Mouse (Mus musculus): ENCODE measurements around the gene Lrrc25. TPM values are rescaled to one million over a fixed set of nuclear protein-coding genes. Genes with fewer than 3 reads are reported as not detected.

Lrrc25 gene
- polyA plus RNA-seq, 1 experiment from 2014 or later, result 2.5 TPM

- Histone ChIP-seq H3K36me3 (no peaks in the 10 kb centered on the region), H3K4me3 (replicated peaks) (no peak overlapping the region), H3K4me1 (peaks cover 35% of the 10 kb centered on the region), H3K27ac (no peak overlapping the region), H3K9me3 (replicated peaks) (no peaks in the 10 kb centered on the region), H3K4me2 (no peak overlapping the region), H3K27me3 (peaks cover 7% of the 10 kb centered on the region), H3K9ac (no peak overlapping the region)
- 89% methylated on average over 5 of the region's 5 CpGs for WGBS
- ATAC-seq (replicated peaks; ENCODE audit: low FRiP score), result no peak
Observed at GRCm38 (mm10) chr8:70627041-70627440, 11.1 kb downstream of the Lrrc25 start.

GRCm38 (mm10) chr8:70628986-70629490 is 13.1 kb downstream of the Lrrc25 start:
- 61% methylated on average over 7 of the region's 7 CpGs for WGBS
- no peak for ATAC-seq (replicated peaks; ENCODE audit: low FRiP score)
- Histone ChIP-seq H3K9me3 (replicated peaks) (no peaks in the 10 kb centered on the region), H3K27ac (peak overlapping the region; percentile 77), H3K36me3 (no peaks in the 10 kb centered on the region), H3K27me3 (no peaks in the 10 kb centered on the region), H3K4me3 (replicated peaks) (peak overlapping the region; percentile 58), H3K9ac (peak overlapping the region; percentile 50), H3K4me1 (peaks cover 53% of the 10 kb centered on the region), H3K4me2 (peak overlapping the region; percentile 81)

- peak overlapping the region; percentile 50 for H3K9ac ChIP-seq
- 1% methylated on average over 60 of the region's 60 CpGs for WGBS
- no peaks in the 10 kb centered on the region for H3K27me3 ChIP-seq
- no peaks in the 10 kb centered on the region for H3K9me3 ChIP-seq (replicated peaks)
- H3K4me3 ChIP-seq (replicated peaks), result peak overlapping the region; percentile 58
- peak; percentile 88 for ATAC-seq (replicated peaks; ENCODE audit: low FRiP score)
- no peaks in the 10 kb centered on the region for H3K36me3 ChIP-seq
- peak overlapping the region; percentile 77 for H3K27ac ChIP-seq
- H3K4me1 ChIP-seq, result peaks cover 60% of the 10 kb centered on the region
- H3K4me2 ChIP-seq, result peak overlapping the region; percentile 81
Observed at GRCm38 (mm10) chr8:70629574-70630531, 13.9 kb downstream of the Lrrc25 start.

- WGBS, result 12% methylated on average over 22 of the region's 22 CpGs
- Histone ChIP-seq H3K9me3 (replicated peaks) (no peaks in the 10 kb centered on the region), H3K4me3 (replicated peaks) (peak overlapping the region; percentile 58; the same call in 1 of the 2 replicates), H3K27ac (peak overlapping the region; percentile 77), H3K36me3 (no peaks in the 10 kb centered on the region), H3K9ac (no peak overlapping the region), H3K27me3 (no peaks in the 10 kb centered on the region), H3K4me1 (peaks cover 64% of the 10 kb centered on the region), H3K4me2 (peak overlapping the region; percentile 81)
- ATAC-seq (replicated peaks; ENCODE audit: low FRiP score), result peak; percentile 59
Observed at GRCm38 (mm10) chr8:70630532-70631381, 14.8 kb downstream of the Lrrc25 start.

- peak overlapping the region; percentile 81 for H3K4me2 ChIP-seq
- no peaks in the 10 kb centered on the region for H3K36me3 ChIP-seq
- H3K4me3 ChIP-seq (replicated peaks), result peak overlapping the region; percentile 58; the same call in 1 of the 2 replicates
- H3K27ac ChIP-seq, result no peak overlapping the region; the same call in 1 of the 2 replicates
- 24% methylated on average over 24 of the region's 24 CpGs for WGBS
- H3K4me1 ChIP-seq, result peaks cover 69% of the 10 kb centered on the region
- no peaks in the 10 kb centered on the region for H3K27me3 ChIP-seq
- ATAC-seq (replicated peaks; ENCODE audit: low FRiP score), result no peak
- H3K9me3 ChIP-seq (replicated peaks), result no peaks in the 10 kb centered on the region
- no peak overlapping the region for H3K9ac ChIP-seq
Observed at GRCm38 (mm10) chr8:70631436-70631835, 15.5 kb downstream of the Lrrc25 start.

- Histone ChIP-seq H3K27me3 (no peaks in the 10 kb centered on the region), H3K4me2 (peak within 1 kb of the TSS; percentile 81), H3K36me3 (no peaks in the 10 kb centered on the region), H3K27ac (no peak within 1 kb of the TSS; the same call in 1 of the 2 replicates), H3K9me3 (replicated peaks) (no peaks in the 10 kb centered on the region), H3K4me1 (peaks cover 79% of the 10 kb centered on the region), H3K9ac (0 out of 2 replicates have a peak within 1 kb of the TSS, but pooled peaks have one; percentile 2), H3K4me3 (replicated peaks) (peak within 1 kb of the TSS; percentile 58; the same call in 1 of the 2 replicates)
- 82% methylated on average over 6 of the region's 6 CpGs for WGBS
- no peak for ATAC-seq (replicated peaks; ENCODE audit: low FRiP score)
Observed at GRCm38 (mm10) chr8:70632346-70632892, 16.5 kb downstream of the Lrrc25 start, which contains the start of gene Gdf15. Gdf15 (minus strand) TSS chr8:70632456.

GRCm38 (mm10) chr8:70634066-70634465 is 18.1 kb downstream of the Lrrc25 start:
- Histone ChIP-seq H3K4me3 (replicated peaks) (no peak overlapping the region), H3K9me3 (replicated peaks) (no peaks in the 10 kb centered on the region), H3K27ac (peak overlapping the region; percentile 82), H3K9ac (no peak overlapping the region), H3K36me3 (no peaks in the 10 kb centered on the region), H3K4me2 (no peak overlapping the region), H3K27me3 (no peaks in the 10 kb centered on the region), H3K4me1 (peaks cover 90% of the 10 kb centered on the region)
- 49% methylated on average over 6 of the region's 6 CpGs for WGBS
- ATAC-seq (replicated peaks; ENCODE audit: low FRiP score), result no peak

- H3K27me3 ChIP-seq, result no peaks in the 10 kb centered on the region
- H3K4me2 ChIP-seq, result no peak overlapping the region
- H3K27ac ChIP-seq, result peak overlapping the region; percentile 82
- H3K9ac ChIP-seq, result no peak overlapping the region
- no peak overlapping the region for H3K4me3 ChIP-seq (replicated peaks)
- H3K9me3 ChIP-seq (replicated peaks), result no peaks in the 10 kb centered on the region
- WGBS, result 61% methylated on average over 6 of the region's 6 CpGs
- no peak for ATAC-seq (replicated peaks; ENCODE audit: low FRiP score)
- H3K4me1 ChIP-seq, result peaks cover 77% of the 10 kb centered on the region
- no peaks in the 10 kb centered on the region for H3K36me3 ChIP-seq
Observed at GRCm38 (mm10) chr8:70635527-70635926, 19.6 kb downstream of the Lrrc25 start.

GRCm38 (mm10) chr8:70636838-70637237 is 20.9 kb downstream of the Lrrc25 start:
- ATAC-seq (replicated peaks; ENCODE audit: low FRiP score), result no peak
- 42% methylated on average over 8 of the region's 8 CpGs for WGBS

GRCm38 (mm10) chr8:70638752-70639151 is 22.8 kb downstream of the Lrrc25 start:
- H3K4me1 ChIP-seq, result peaks cover 47% of the 10 kb centered on the region
- no peak overlapping the region for H3K4me2 ChIP-seq
- no peak overlapping the region for H3K27ac ChIP-seq
- no peaks in the 10 kb centered on the region for H3K27me3 ChIP-seq
- WGBS, result 68% methylated on average over 9 of the region's 9 CpGs
- no peak for ATAC-seq (replicated peaks; ENCODE audit: low FRiP score)
- no peaks in the 10 kb centered on the region for H3K9me3 ChIP-seq (replicated peaks)
- no peaks in the 10 kb centered on the region for H3K36me3 ChIP-seq
- H3K9ac ChIP-seq, result no peak overlapping the region
- H3K4me3 ChIP-seq (replicated peaks), result no peak overlapping the region

More at GRCm38 (mm10) chr8:70636838-70637237, 20.9 kb downstream of the Lrrc25 start:
- Histone ChIP-seq H3K27me3 (no peaks in the 10 kb centered on the region), H3K36me3 (no peaks in the 10 kb centered on the region), H3K4me1 (peaks cover 64% of the 10 kb centered on the region), H3K4me3 (replicated peaks) (no peak overlapping the region), H3K9me3 (replicated peaks) (no peaks in the 10 kb centered on the region), H3K4me2 (no peak overlapping the region), H3K9ac (no peak overlapping the region), H3K27ac (peak overlapping the region; percentile 41; the same call in 1 of the 2 replicates)

GRCm38 (mm10) chr8:70643019-70643418 is 27.1 kb downstream of the Lrrc25 start:
- H3K4me2 ChIP-seq, result no peak overlapping the region
- no peak overlapping the region for H3K27ac ChIP-seq
- no peak overlapping the region for H3K9ac ChIP-seq
- no peak overlapping the region for H3K4me3 ChIP-seq (replicated peaks)
- no peak for ATAC-seq (replicated peaks; ENCODE audit: low FRiP score)
- no peaks in the 10 kb centered on the region for H3K9me3 ChIP-seq (replicated peaks)
- H3K27me3 ChIP-seq, result no peaks in the 10 kb centered on the region
- no peaks in the 10 kb centered on the region for H3K36me3 ChIP-seq
- 68% methylated on average over 3 of the region's 3 CpGs for WGBS
- peaks cover 38% of the 10 kb centered on the region for H3K4me1 ChIP-seq

All from kidney, embryonic 15.5 days (tissue).